Mouse (Mus musculus) kidney, postnatal 0 days (tissue): Measurements from ENCODE around the gene Nfe2. TPM values are rescaled to one million over a fixed set of nuclear protein-coding genes. Genes with fewer than 3 reads are reported as not detected.
"Not testable (repeated sequence)": the region's sequence is repeated elsewhere in the genome, so short reads cannot be mapped to it uniquely, and the experiment has no call there.

Experiments
- ATAC-seq: fragments of 200-750 bp; cut with Nextera tagmentation; replicated peaks from 2 replicates; pipeline ENCODE4 v1.8.0; 2017; ENCODE audit warnings: low read depth, moderate number of reproducible peaks, moderate TSS enrichment, moderate library complexity; ENCODE audit not compliant: low FRiP score
- DNase-seq: peaks from one replicate; pipeline ENCODE4 v3.0.0-alpha.2; 2016; ENCODE audit warnings: low spot score
- H3K27ac ChIP-seq: fragments of 300-500 bp; sonication (generic); 2 replicates; pipeline ENCODE4 v1.5.1; 2014; ENCODE audit warnings: mild to moderate bottlenecking
- H3K27me3 ChIP-seq: fragments of 300-500 bp; sonication (generic); 2 replicates; pipeline ENCODE4 v1.6.1; 2014; ENCODE audit warnings: low read length, mixed read lengths; ENCODE audit not compliant: insufficient read depth
- H3K36me3 ChIP-seq: fragments of 300-500 bp; sonication (generic); 2 replicates; pipeline ENCODE4 v1.6.1; 2014; ENCODE audit warnings: low read length, mixed read lengths; ENCODE audit not compliant: insufficient read depth
- H3K4me1 ChIP-seq: fragments of 300-500 bp; sonication (generic); replicated peaks from 2 replicates; pipeline ENCODE4 v1.6.1; 2014; ENCODE audit warnings: antibody characterized with exemption, low read length, mixed read lengths; ENCODE audit not compliant: insufficient read depth
- H3K4me2 ChIP-seq: fragments of 300-500 bp; sonication (generic); 2 replicates; pipeline ENCODE4 v1.6.1; 2014; ENCODE audit warnings: mild to moderate bottlenecking, low read length, moderate library complexity, mixed read lengths
- H3K4me3 ChIP-seq: fragments of 300-500 bp; sonication (generic); replicated peaks from 2 replicates; pipeline ENCODE4 v1.5.1; 2014; ENCODE audit warnings: low read depth, low read length
- H3K9ac ChIP-seq: fragments of 300-500 bp; sonication (generic); 2 replicates; pipeline ENCODE4 v1.6.1; 2014; ENCODE audit warnings: low read depth, low read length
- H3K9me3 ChIP-seq: fragments of 300-500 bp; sonication (generic); replicated peaks from 2 replicates; pipeline ENCODE4 v1.6.1; 2016; ENCODE audit warnings: low read length, inconsistent platforms, mixed read lengths
- CTCF ChIP-seq: IDR thresholded peaks from 2 replicates; pipeline ENCODE4 v1.5.1; 2016; ENCODE audit warnings: antibody characterized with exemption, low read depth, mild to moderate bottlenecking, moderate library complexity
- WGBS: fragments of 180-500 bp; shearing (Covaris S2); extraction: QIAGEN DNeasy Blood & Tissue Kit; methylation state at CpG from one replicate; pipeline ENCODE4 v1.1.7; 2014; 5-methylcytosine and 5-hydroxymethylcytosine counted together
- polyA plus RNA-seq: library from polyadenylated mRNA; unstranded; fragments of >200 nt; fragmentation: Nextera tagmentation; extraction: Ambion mirVana; gene quantifications from 2 replicates; pipeline ENCODE4 v1.2.1, GENCODE M21; 2015

The Nfe2 gene
- polyA plus RNA-seq, 1 experiment from 2014 or later = 1.9 TPM

GRCm38 (mm10) chr15:103277949-103278348 lies 19.7 kb upstream of the Nfe2 start:
- ATAC-seq = no peak
- 27% methylated on average over 7 of the region's 7 CpGs for WGBS

GRCm38 (mm10) chr15:103275943-103276342 lies 17.7 kb upstream of the Nfe2 start:
- not testable (repeated sequence) for H3K36me3 ChIP-seq, ATAC-seq, H3K4me3 ChIP-seq, H3K9me3 ChIP-seq, DNase-seq, H3K4me2 ChIP-seq, H3K27me3 ChIP-seq, H3K9ac ChIP-seq, H3K27ac ChIP-seq
- 91% methylated on average over 3 of the region's 3 CpGs for WGBS
- peaks cover 14% of the 10 kb centered on the region; the same call in 1 of the 2 replicates for H3K4me1 ChIP-seq

More at GRCm38 (mm10) chr15:103277949-103278348, 19.7 kb upstream of the Nfe2 start:
- TF ChIP-seq CTCF = no peak
- H3K4me3 ChIP-seq = no peak overlapping the region
- no peak overlapping the region for H3K27ac ChIP-seq
- H3K27me3 ChIP-seq = no peaks in the 10 kb centered on the region
- H3K9me3 ChIP-seq = no peaks in the 10 kb centered on the region
- H3K36me3 ChIP-seq = no peaks in the 10 kb centered on the region
- DNase-seq = no peak
- H3K4me2 ChIP-seq = no peak overlapping the region
- no peak overlapping the region for H3K9ac ChIP-seq
- peaks cover 14% of the 10 kb centered on the region; the same call in 1 of the 2 replicates for H3K4me1 ChIP-seq

GRCm38 (mm10) chr15:103272419-103273279 lies 14.4 kb upstream of the Nfe2 start, which contains the start of gene Copz1:
Gene Copz1 (plus strand): TSS chr15:103272714.
- ATAC-seq (peak; percentile 99), DNase-seq (peak; percentile 100)
- H3K27me3 ChIP-seq = no peaks in the 10 kb centered on the region
- H3K9ac ChIP-seq = peak within 1 kb of the TSS; percentile 96
- peak; percentile 46; the same call in 1 of the 2 replicates for TF ChIP-seq CTCF
- H3K36me3 ChIP-seq = no peaks in the 10 kb centered on the region
- no peaks in the 10 kb centered on the region for H3K9me3 ChIP-seq
- H3K4me1 ChIP-seq = peaks cover 8% of the 10 kb centered on the region; the same call in 1 of the 2 replicates
- H3K4me3 ChIP-seq = peak within 1 kb of the TSS; percentile 95
- under 1% methylated on average over 38 of the region's 38 CpGs for WGBS
- peak within 1 kb of the TSS; percentile 73 for H3K4me2 ChIP-seq
- peak within 1 kb of the TSS; percentile 61; the same call in 1 of the 2 replicates for H3K27ac ChIP-seq

GRCm38 (mm10) chr15:103268903-103269302 lies 10.7 kb upstream of the Nfe2 start:
- H3K4me2 ChIP-seq = no peak overlapping the region
- no peak overlapping the region for H3K4me3 ChIP-seq
- H3K27me3 ChIP-seq = no peaks in the 10 kb centered on the region
- peaks cover 5% of the 10 kb centered on the region; the same call in 1 of the 2 replicates for H3K4me1 ChIP-seq
- no peak for TF ChIP-seq CTCF
- H3K9ac ChIP-seq = no peak overlapping the region
- DNase-seq (no peak), ATAC-seq (no peak)
- 77% methylated on average over 4 of the region's 4 CpGs for WGBS
- no peaks in the 10 kb centered on the region for H3K9me3 ChIP-seq
- no peak overlapping the region for H3K27ac ChIP-seq
- no peaks in the 10 kb centered on the region for H3K36me3 ChIP-seq

- Histone ChIP-seq H3K4me2 (no peak overlapping the region), H3K9ac (no peak overlapping the region), H3K9me3 (no peaks in the 10 kb centered on the region), H3K4me1 (no peaks in the 10 kb centered on the region), H3K27me3 (no peaks in the 10 kb centered on the region), H3K27ac (no peak overlapping the region), H3K4me3 (no peak overlapping the region), H3K36me3 (no peaks in the 10 kb centered on the region)
- 96% methylated on average over 2 of the region's 2 CpGs for WGBS
- ATAC-seq (no peak), DNase-seq (no peak)
- no peak for TF ChIP-seq CTCF
These were observed 6.6 kb upstream of the Nfe2 start for GRCm38 (mm10) chr15:103264794-103265193.

- no peaks in the 10 kb centered on the region for H3K9me3 ChIP-seq
- no peaks in the 10 kb centered on the region for H3K36me3 ChIP-seq
- no peaks in the 10 kb centered on the region for H3K27me3 ChIP-seq
- no peak overlapping the region for H3K4me2 ChIP-seq
- WGBS = 42% methylated on average over 1 of the region's 1 CpGs
- no peak for DNase-seq
- no peak overlapping the region for H3K9ac ChIP-seq
- TF ChIP-seq CTCF = no peak
- no peak for ATAC-seq
- H3K4me3 ChIP-seq = no peak overlapping the region
- no peak overlapping the region for H3K27ac ChIP-seq
- peaks cover 12% of the 10 kb centered on the region for H3K4me1 ChIP-seq
These were observed 1.8 kb upstream of the Nfe2 start for GRCm38 (mm10) chr15:103259989-103260388.
